Mouse (Mus musculus) limb, embryonic 10.5 days (tissue): ENCODE results near the gene Dync1i1. TPM values are rescaled to one million over a fixed set of nuclear protein-coding genes. Genes with fewer than 3 reads are reported as not detected.

Experiments used
- DNase-seq: peaks from one replicate; pipeline ENCODE4 v3.0.0-alpha.2; 2017; ENCODE audit warnings: low spot score
- H3K27ac ChIP-seq: fragments of 300-500 bp; sonication (generic); 2 replicates; pipeline ENCODE4 v1.5.1; 2016; ENCODE audit warnings: mild to moderate bottlenecking
- H3K27me3 ChIP-seq: fragments of 300-500 bp; sonication (generic); 2 replicates; pipeline ENCODE4 v1.6.1; 2016; ENCODE audit warnings: low read depth, mild to moderate bottlenecking; ENCODE audit not compliant: poor library complexity, severe bottlenecking
- H3K36me3 ChIP-seq: fragments of 300-500 bp; sonication (generic); 2 replicates; pipeline ENCODE4 v1.6.1; 2016; ENCODE audit warnings: mild to moderate bottlenecking, moderate library complexity
- H3K4me1 ChIP-seq: fragments of 300-500 bp; sonication (generic); 2 replicates; pipeline ENCODE4 v1.6.1; 2016
- H3K4me3 ChIP-seq: fragments of 300-500 bp; sonication (generic); 2 replicates; pipeline ENCODE4 v1.5.1; 2016; ENCODE audit warnings: mild to moderate bottlenecking, moderate library complexity
- H3K9me3 ChIP-seq: fragments of 300-500 bp; sonication (generic); replicated peaks from 2 replicates; pipeline ENCODE4 v1.6.1; 2016; ENCODE audit warnings: mild to moderate bottlenecking
- WGBS: fragments of 180-500 bp; shearing (Covaris S2); methylation state at CpG from one replicate; pipeline ENCODE4 v1.1.7; 2016; 5-methylcytosine and 5-hydroxymethylcytosine counted together
- polyA plus RNA-seq: library from polyadenylated mRNA; unstranded; fragments of >200 nt; fragmentation: Nextera tagmentation; extraction: Ambion mirVana; gene quantifications from 2 replicates; pipeline ENCODE4 v1.2.1, GENCODE M21; 2016

The Dync1i1 gene
- polyA plus RNA-seq, 1 experiment from 2014 or later = 5.8 TPM

DNA sequence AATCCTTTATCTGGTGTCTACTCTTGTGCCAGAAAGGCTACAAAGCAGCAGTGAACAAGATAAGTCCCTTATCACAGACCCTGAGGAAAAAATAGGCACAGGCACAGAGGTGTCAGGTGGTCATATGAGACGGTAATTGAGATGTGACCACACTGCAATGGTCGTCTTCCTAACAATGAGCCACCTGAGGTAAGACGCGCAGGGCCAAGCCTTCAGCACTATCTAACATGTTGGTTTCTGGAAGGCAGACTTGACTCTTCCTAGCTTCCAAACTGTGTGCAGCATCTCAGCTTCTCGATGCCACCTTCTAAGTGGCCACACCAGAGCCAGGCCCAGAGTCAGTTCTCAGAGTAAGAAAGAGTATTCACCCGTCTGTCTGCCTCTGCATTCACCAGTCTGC, 341.8 kb downstream of the Dync1i1 start:
- no peak for DNase-seq
- Histone ChIP-seq H3K27me3 (no peaks in the 10 kb centered on the region), H3K27ac (no peak overlapping the region), H3K9me3 (no peaks in the 10 kb centered on the region), H3K4me3 (no peak overlapping the region), H3K36me3 (peaks cover 9% of the 10 kb centered on the region), H3K4me1 (peaks cover 13% of the 10 kb centered on the region)
- WGBS = 90% methylated on average over 6 of the region's 6 CpGs

DNA sequence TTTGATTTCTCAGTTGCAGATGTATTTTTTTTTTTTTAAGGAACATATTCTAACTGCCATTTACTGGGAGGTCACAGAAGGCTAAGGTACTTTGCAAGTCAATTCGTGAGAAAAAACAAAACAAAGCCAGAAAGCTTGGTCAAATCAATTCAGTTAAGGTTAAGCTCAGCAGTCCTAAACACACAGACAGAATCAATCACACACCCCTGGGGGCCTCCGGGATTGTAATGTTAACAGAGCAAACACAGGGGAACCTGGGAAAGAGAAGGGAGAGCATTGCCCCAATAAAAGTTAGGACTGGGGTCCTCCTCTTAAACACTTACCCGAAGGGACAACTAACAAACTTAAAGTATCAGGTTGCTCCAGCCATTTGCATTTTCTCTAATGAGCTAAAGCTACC, 344.6 kb downstream of the Dync1i1 start:
- Histone ChIP-seq H3K27ac (no peak overlapping the region), H3K9me3 (no peaks in the 10 kb centered on the region), H3K4me1 (peaks cover 13% of the 10 kb centered on the region), H3K4me3 (no peak overlapping the region), H3K27me3 (no peaks in the 10 kb centered on the region), H3K36me3 (peaks cover 13% of the 10 kb centered on the region)
- no peak for DNase-seq
- 6% methylated on average over 3 of the region's 3 CpGs for WGBS

DNA sequence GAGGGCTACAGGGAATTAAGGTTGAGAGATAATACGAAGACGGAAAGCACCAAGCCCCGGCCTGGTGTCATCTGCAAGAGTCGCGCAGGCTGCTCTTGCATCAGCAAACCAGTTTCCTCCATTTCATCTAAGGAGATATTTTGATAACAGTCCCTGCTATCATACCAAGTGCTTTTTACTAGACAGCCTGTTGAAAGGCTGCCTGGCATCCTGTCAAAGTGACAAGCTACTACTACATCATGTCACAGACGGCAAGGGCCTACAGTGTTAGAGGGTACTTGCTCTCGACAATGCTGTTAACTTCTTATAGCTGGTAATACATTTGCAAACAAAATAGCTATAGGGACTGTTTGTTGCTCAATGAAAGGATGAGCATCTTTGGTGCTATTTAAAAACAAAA, 345.6 kb downstream of the Dync1i1 start:
- no peaks in the 10 kb centered on the region for H3K9me3 ChIP-seq
- H3K27me3 ChIP-seq = no peaks in the 10 kb centered on the region
- H3K27ac ChIP-seq = no peak overlapping the region
- DNase-seq = no peak
- WGBS = 84% methylated on average over 7 of the region's 7 CpGs
- peaks cover 10% of the 10 kb centered on the region for H3K36me3 ChIP-seq
- peaks cover 13% of the 10 kb centered on the region for H3K4me1 ChIP-seq
- no peak overlapping the region for H3K4me3 ChIP-seq

DNA sequence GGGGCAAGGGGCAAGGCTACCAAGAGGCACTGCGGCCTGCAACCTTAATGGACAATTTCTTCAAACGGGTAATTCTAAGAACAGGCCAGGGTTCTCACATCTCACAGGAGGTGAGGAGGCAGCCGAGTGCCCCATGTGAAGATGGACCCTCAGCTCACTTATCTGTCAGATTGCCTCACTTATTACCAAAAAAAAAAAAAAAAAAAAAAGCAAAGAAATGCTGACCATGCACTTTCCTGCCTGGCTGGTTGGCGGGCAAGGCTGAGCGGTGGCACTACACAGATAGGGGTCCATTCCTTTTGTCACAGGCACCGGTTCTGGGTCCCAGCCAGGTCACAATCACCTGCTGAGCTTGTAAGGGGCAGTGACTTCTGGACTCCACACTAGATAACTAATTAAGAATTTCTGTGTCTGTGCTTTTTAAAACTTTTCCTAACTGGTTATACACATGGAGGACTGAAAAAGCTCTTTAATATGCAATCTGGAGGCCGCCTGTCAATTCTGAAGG, 350.6 kb downstream of the Dync1i1 start:
- WGBS = 94% methylated on average over 7 of the region's 7 CpGs
- H3K4me3 ChIP-seq = no peak overlapping the region
- no peak for DNase-seq

DNA sequence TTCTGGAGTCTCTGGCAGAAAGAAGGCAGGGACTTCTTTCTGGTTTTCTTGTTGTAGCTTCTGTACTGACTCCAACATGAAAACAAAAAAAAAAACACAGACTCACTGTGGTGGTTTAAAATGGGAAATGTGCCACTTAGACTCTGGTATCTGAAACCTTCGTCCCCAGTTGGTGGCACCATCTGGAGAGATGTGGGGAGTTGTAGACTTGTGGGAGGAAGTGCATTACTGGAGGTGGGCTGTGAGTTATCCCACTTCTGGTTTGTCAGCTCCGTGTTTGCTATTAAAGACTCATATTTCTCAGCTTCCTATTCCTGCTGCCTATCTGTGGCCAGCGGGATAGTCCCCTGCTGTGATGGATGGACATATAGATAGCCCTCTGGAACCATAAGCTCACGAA, 351.8 kb downstream of the Dync1i1 start:
- no peak for DNase-seq
- Histone ChIP-seq H3K9me3 (no peaks in the 10 kb centered on the region), H3K4me3 (no peak overlapping the region), H3K36me3 (peaks cover 19% of the 10 kb centered on the region), H3K4me1 (no peaks in the 10 kb centered on the region), H3K27me3 (no peaks in the 10 kb centered on the region), H3K27ac (no peak overlapping the region)
- 90% methylated on average over 4 of the region's 4 CpGs for WGBS

More for the DNA sequence above, 350.6 kb downstream of the Dync1i1 start:
- no peaks in the 10 kb centered on the region for H3K4me1 ChIP-seq
- no peaks in the 10 kb centered on the region for H3K9me3 ChIP-seq
- H3K27me3 ChIP-seq = no peaks in the 10 kb centered on the region
- H3K27ac ChIP-seq = no peak overlapping the region
- peaks cover 22% of the 10 kb centered on the region for H3K36me3 ChIP-seq

Other genes starting within 250 kb of the Dync1i1 start
- gene Pdk4, start 229.3 kb upstream of the Dync1i1 start, polyA plus RNA-seq = 0.62 and 1.0 TPM in 2 replicates